ENCODE assay signal across 19 mouse cellular contexts in genomic region chr9:36803386-36803785, GRCm38 (mm10). TPM values are rescaled to one million over a fixed set of nuclear protein-coding genes. Genes with fewer than 3 reads are reported as not detected.
"Had no signal": no experiment of that assay in that cellular context is flagged by ENCODE, and none has a peak within 500 bp of the region (broad histone marks: within the 10 kb centered on the region; RNA-seq: fewer than 3 reads in every experiment).

No protein-coding gene starts in this region.

- H3K9ac ChIP-seq: lung, embryonic 14.5 days; midbrain, embryonic 12.5 days; neural tube, embryonic 13.5 days; neural tube, embryonic 15.5 days had no signal

- DNase-seq: lung, adult 18-20 months; lung, embryonic 14.5 days; lung, postnatal 10 days; lung, postnatal 4 days; midbrain, embryonic 14.5 days; retina, postnatal 1 day; right cerebral cortex, adult 18-20 months; right cerebral cortex, postnatal 25 days; right cerebral cortex, postnatal 4 days; spleen, adult 18-20 months; thymus, adult 18-20 months; thymus, postnatal 14 days; thymus, postnatal 36 days had no signal

- H3K27ac ChIP-seq: midbrain, embryonic 10.5 days; midbrain, embryonic 12.5 days; neural tube, embryonic 13.5 days; neural tube, embryonic 15.5 days had no signal

- H3K4me3 ChIP-seq: midbrain, embryonic 10.5 days; midbrain, embryonic 12.5 days; myocyte; neural tube, embryonic 13.5 days; neural tube, embryonic 15.5 days had no signal

- H3K36me3 ChIP-seq: midbrain, embryonic 10.5 days; midbrain, embryonic 12.5 days; neural tube, embryonic 13.5 days; neural tube, embryonic 15.5 days had no signal

- H3K27me3 ChIP-seq: midbrain, embryonic 12.5 days; neural tube, embryonic 13.5 days; neural tube, embryonic 15.5 days had no signal

- H3K4me1 ChIP-seq: midbrain, embryonic 10.5 days; midbrain, embryonic 12.5 days; neural tube, embryonic 13.5 days; neural tube, embryonic 15.5 days had no signal

- H3K9me3 ChIP-seq: midbrain, embryonic 10.5 days; midbrain, embryonic 12.5 days; neural tube, embryonic 13.5 days; neural tube, embryonic 15.5 days had no signal

RNA-seq across cellular contexts. Expression of gene Fez1, which starts 18.3 kb away (rescaled TPM):
- total RNA-seq: megakaryocyte-erythroid progenitor cell, adult 5-6 weeks had no signal
